Mouse (Mus musculus) adrenal gland, postnatal 36 days (tissue): ENCODE measurements around the gene Rbm6. TPM values are rescaled to one million over a fixed set of nuclear protein-coding genes. Genes with fewer than 3 reads are reported as not detected.

Source experiments
- DNase-seq, 2 experiments: peaks; one replicate each; pipeline ENCODE4 v3.0.0; 2021; ENCODE audit warnings: mixed read lengths in 1 of 2
- total RNA-seq, 2 experiments: library from RNA; stranded (reverse); gene quantifications; 2 replicates each; pipeline ENCODE4 v1.2.3; 2021

Gene Rbm6
- total RNA-seq, 2 experiments from 2014 or later: 45.6 to 55.8 TPM

- DNase-seq: no peak
These were observed 122.7 kb downstream of the Rbm6 start for GRCm38 (mm10) chr9:107750378-107750777.

- DNase-seq: no peak
These were observed 125.0 kb downstream of the Rbm6 start for GRCm38 (mm10) chr9:107748063-107748462.

GRCm38 (mm10) chr9:107747310-107747709 is 125.7 kb downstream of the Rbm6 start:
- no peak for DNase-seq

- no peak for DNase-seq
These were observed 126.4 kb downstream of the Rbm6 start for GRCm38 (mm10) chr9:107746679-107747078.

- no peak for DNase-seq
These were observed 129.0 kb downstream of the Rbm6 start for GRCm38 (mm10) chr9:107744061-107744460.

- DNase-seq: peak; percentile 28 to 45
These were observed 134.2 kb downstream of the Rbm6 start for GRCm38 (mm10) chr9:107738841-107739202.

GRCm38 (mm10) chr9:107738020-107738840 is 134.8 kb downstream of the Rbm6 start:
- peak; percentile 88 to 90 for DNase-seq

- no peak for DNase-seq
These were observed 136.9 kb downstream of the Rbm6 start for GRCm38 (mm10) chr9:107736185-107736485.

- DNase-seq: no peak
These were observed 137.5 kb downstream of the Rbm6 start for GRCm38 (mm10) chr9:107735356-107736184.

- no peak for DNase-seq
These were observed 138.5 kb downstream of the Rbm6 start for GRCm38 (mm10) chr9:107734567-107734971.

- no peak for DNase-seq
These were observed 143.3 kb downstream of the Rbm6 start for GRCm38 (mm10) chr9:107729709-107730108.

GRCm38 (mm10) chr9:107728919-107729670 is 143.9 kb downstream of the Rbm6 start:
- no peak for DNase-seq

GRCm38 (mm10) chr9:107727041-107727440 is 146.0 kb downstream of the Rbm6 start:
- no peak for DNase-seq

- DNase-seq: no peak
These were observed 148.2 kb downstream of the Rbm6 start for GRCm38 (mm10) chr9:107724796-107725195.

GRCm38 (mm10) chr9:107723794-107724531 is 149.1 kb downstream of the Rbm6 start:
- DNase-seq: peak; percentile 74 to 77

Other genes with a start within 250 kb of the Rbm6 start
- gene Gnai2, start 237.9 kb downstream of the Rbm6 start, total RNA-seq: 100 to 1,000 TPM; 221 to 245 TPM
- 1 to 10 TPM in 1 of 2 experiments, under 1 TPM in 1; 0.30 to 1.0 TPM for gene Slc38a3, start 203.7 kb downstream of the Rbm6 start, total RNA-seq
- not detected for gene Gnat1, start 193.5 kb downstream of the Rbm6 start, total RNA-seq
- 10 to 100 TPM; 22.6 to 41.3 TPM for gene Sema3f, start 162.8 kb downstream of the Rbm6 start, total RNA-seq
- gene Rbm5, start 102.2 kb downstream of the Rbm6 start, total RNA-seq: 100 to 1,000 TPM in 1 of 2 experiments, 10 to 100 TPM in 1; 91.6 to 126 TPM
- 10 to 100 TPM; 17.7 to 19.8 TPM for gene Mon1a, start 14.9 kb upstream of the Rbm6 start, total RNA-seq
- 10 to 100 TPM in 1 of 2 experiments, 1 to 10 TPM in 1; 5.2 to 11.9 TPM for gene Mst1r, start 33.6 kb upstream of the Rbm6 start, total RNA-seq
- not detected for gene Actl11, start 55.2 kb upstream of the Rbm6 start, total RNA-seq
- 1 to 10 TPM; 2.9 to 3.6 TPM for gene Camkv, start 62.4 kb upstream of the Rbm6 start, total RNA-seq
- gene Traip, start 76.9 kb upstream of the Rbm6 start, total RNA-seq: 1 to 10 TPM; 2.0 to 3.0 TPM
- 10 to 100 TPM; 15.8 to 21.3 TPM for gene Uba7, start 102.3 kb upstream of the Rbm6 start, total RNA-seq
- under 1 TPM; 0.33 to 0.40 TPM for gene Gm20661, start 109.8 kb upstream of the Rbm6 start, total RNA-seq
- 1 to 10 TPM; 4.0 to 5.7 TPM for gene Inka1, start 112.6 kb upstream of the Rbm6 start, total RNA-seq
- 1 to 10 TPM in 1 of 2 experiments, under 1 TPM in 1; 0.26 to 2.1 TPM for gene Cdhr4, start 119.3 kb upstream of the Rbm6 start, total RNA-seq
- gene Gm20662, start 123.1 kb upstream of the Rbm6 start, total RNA-seq: 1 to 10 TPM; 1.1 to 1.7 TPM
- 100 to 1,000 TPM; 124 to 129 TPM for gene Ip6k1, start 129.3 kb upstream of the Rbm6 start, total RNA-seq
- 10 to 100 TPM; 27.0 to 28.5 TPM for gene Gmppb, start 176.0 kb upstream of the Rbm6 start, total RNA-seq
- gene Amigo3, start 179.9 kb upstream of the Rbm6 start, total RNA-seq: 1 to 10 TPM; 4.5 to 4.7 TPM
- gene Mst1, start 207.2 kb upstream of the Rbm6 start, total RNA-seq: under 1 TPM; 0.17 to 0.49 TPM
- gene Rnf123, start 210.1 kb upstream of the Rbm6 start, total RNA-seq: 10 to 100 TPM; 54.3 to 57.1 TPM
- 10 to 100 TPM; 72.7 to 88.0 TPM for gene Apeh, start 221.4 kb upstream of the Rbm6 start, total RNA-seq